Mouse (Mus musculus) liver, embryonic 13.5 days (tissue): ENCODE results near the gene Muc1. TPM values are rescaled to one million over a fixed set of nuclear protein-coding genes. Genes with fewer than 3 reads are reported as not detected.
A peak's percentile ranks its signal among the peaks of the same experiment; 100 is the strongest.

Source experiments
- ATAC-seq: fragments of 200-750 bp; cut with Nextera tagmentation; 2 replicates; pipeline ENCODE4 v1.8.0; 2017; ENCODE audit warnings: low read depth, mild to moderate bottlenecking, moderate number of reproducible peaks, moderate library complexity
- DNase-seq: peaks from one replicate; pipeline ENCODE4 v3.0.0; 2022
- H3K27ac ChIP-seq: fragments of 300-500 bp; sonication (generic); 2 replicates; pipeline ENCODE4 v1.5.1; 2015; ENCODE audit warnings: moderate library complexity, mild to moderate bottlenecking, inconsistent platforms
- H3K27me3 ChIP-seq: fragments of 300-500 bp; sonication (generic); 2 replicates; pipeline ENCODE4 v1.6.1; 2015; ENCODE audit warnings: mild to moderate bottlenecking, inconsistent platforms
- H3K36me3 ChIP-seq: fragments of 300-500 bp; sonication (generic); 2 replicates; pipeline ENCODE4 v1.6.1; 2015; ENCODE audit warnings: mild to moderate bottlenecking, inconsistent platforms
- H3K4me1 ChIP-seq: fragments of 300-500 bp; sonication (generic); replicated peaks from 2 replicates; pipeline ENCODE4 v1.6.1; 2015; ENCODE audit warnings: inconsistent platforms
- H3K4me2 ChIP-seq: fragments of 300-500 bp; sonication (generic); 2 replicates; pipeline ENCODE4 v1.6.1; 2015; ENCODE audit warnings: inconsistent platforms, mild to moderate bottlenecking, moderate library complexity
- H3K4me3 ChIP-seq: fragments of 300-500 bp; sonication (generic); replicated peaks from 2 replicates; pipeline ENCODE4 v1.5.1; 2015; ENCODE audit warnings: mild to moderate bottlenecking, inconsistent platforms
- H3K9ac ChIP-seq: fragments of 300-500 bp; sonication (generic); 2 replicates; pipeline ENCODE4 v1.6.1; 2015; ENCODE audit warnings: mild to moderate bottlenecking, inconsistent platforms
- H3K9me3 ChIP-seq: fragments of 300-500 bp; sonication (generic); replicated peaks from 2 replicates; pipeline ENCODE4 v1.6.1; 2016; ENCODE audit warnings: inconsistent platforms
- WGBS: fragments of 180-500 bp; shearing (Covaris S2); methylation state at CpG from one replicate; pipeline ENCODE4 v1.1.7; 2015; ENCODE audit not compliant: insufficient replicate concordance; 5-methylcytosine and 5-hydroxymethylcytosine counted together
- polyA plus RNA-seq: library from polyadenylated mRNA; unstranded; fragments of >200 nt; fragmentation: Nextera tagmentation; extraction: Ambion mirVana; gene quantifications from 2 replicates; pipeline ENCODE4 v1.2.1, GENCODE M21; 2015

Muc1 gene
- polyA plus RNA-seq, 1 experiment from 2014 or later: 0.14 TPM

- H3K4me2 ChIP-seq: no peak overlapping the region
- H3K9ac ChIP-seq: no peak overlapping the region
- H3K36me3 ChIP-seq: no peaks in the 10 kb centered on the region
- ATAC-seq (no peak), DNase-seq (no peak)
- H3K9me3 ChIP-seq: no peaks in the 10 kb centered on the region
- H3K4me3 ChIP-seq: no peak overlapping the region
- 31% methylated on average over 4 of the region's 4 CpGs for WGBS
- H3K27me3 ChIP-seq: peaks cover 86% of the 10 kb centered on the region
- no peak overlapping the region for H3K27ac ChIP-seq
- peaks cover 27% of the 10 kb centered on the region for H3K4me1 ChIP-seq
Measured at GRCm38 (mm10) chr3:89225918-89226317, 2.9 kb upstream of the Muc1 start.

- 51% methylated on average over 11 of the region's 11 CpGs for WGBS
- Histone ChIP-seq H3K9ac (no peak overlapping the region), H3K36me3 (no peaks in the 10 kb centered on the region), H3K4me3 (no peak overlapping the region), H3K4me1 (peaks cover 27% of the 10 kb centered on the region), H3K27ac (no peak overlapping the region), H3K4me2 (no peak overlapping the region), H3K9me3 (no peaks in the 10 kb centered on the region), H3K27me3 (peaks cover 86% of the 10 kb centered on the region)
- no peak for ATAC-seq
- no peak for DNase-seq
Measured at GRCm38 (mm10) chr3:89226361-89226760, 2.5 kb upstream of the Muc1 start.

GRCm38 (mm10) chr3:89226900-89227299, 2.0 kb upstream of the Muc1 start, which contains the start of gene Mtx1:
Mtx1 (minus strand) TSS chr3:89227088.
- Histone ChIP-seq H3K4me3 (peak within 1 kb of the TSS; percentile 51), H3K36me3 (no peaks in the 10 kb centered on the region), H3K9me3 (no peaks in the 10 kb centered on the region), H3K27ac (no peak within 1 kb of the TSS), H3K4me1 (peaks cover 27% of the 10 kb centered on the region), H3K4me2 (peak within 1 kb of the TSS; percentile 61), H3K9ac (peak within 1 kb of the TSS; percentile 26; the same call in 1 of the 2 replicates), H3K27me3 (peaks cover 89% of the 10 kb centered on the region)
- ATAC-seq (no peak), DNase-seq (no peak)
- WGBS: 11% methylated on average over 21 of the region's 21 CpGs

- peak; percentile 45; the same call in 1 of the 2 replicates for ATAC-seq
- no peaks in the 10 kb centered on the region for H3K36me3 ChIP-seq
- peaks cover 91% of the 10 kb centered on the region for H3K27me3 ChIP-seq
- peak overlapping the region; percentile 61 for H3K4me2 ChIP-seq
- no peak overlapping the region for H3K27ac ChIP-seq
- peak; percentile 37 for DNase-seq
- H3K4me3 ChIP-seq: peak overlapping the region; percentile 51
- H3K9ac ChIP-seq: peak overlapping the region; percentile 26; the same call in 1 of the 2 replicates
- 7% methylated on average over 41 of the region's 41 CpGs for WGBS
- peaks cover 27% of the 10 kb centered on the region for H3K4me1 ChIP-seq
- no peaks in the 10 kb centered on the region for H3K9me3 ChIP-seq
Measured at GRCm38 (mm10) chr3:89227307-89228179, 1.3 kb upstream of the Muc1 start.

GRCm38 (mm10) chr3:89228180-89228549, 692 bp upstream of the Muc1 start:
- H3K9me3 ChIP-seq: no peaks in the 10 kb centered on the region
- 0% methylated on average over 20 of the region's 20 CpGs for WGBS
- peaks cover 88% of the 10 kb centered on the region for H3K27me3 ChIP-seq
- H3K36me3 ChIP-seq: no peaks in the 10 kb centered on the region
- H3K4me1 ChIP-seq: peaks cover 27% of the 10 kb centered on the region
- H3K4me2 ChIP-seq: peak overlapping the region; percentile 61
- peak; percentile 75 for DNase-seq
- peak; percentile 49 for ATAC-seq
- H3K4me3 ChIP-seq: peak overlapping the region; percentile 51
- H3K27ac ChIP-seq: no peak overlapping the region
- H3K9ac ChIP-seq: 0 out of 2 replicates have a peak overlapping the region, but pooled peaks have one; percentile 26

- no peak for ATAC-seq
- WGBS: 74% methylated on average over 4 of the region's 4 CpGs
- no peak for DNase-seq
- Histone ChIP-seq H3K27me3 (peaks cover 77% of the 10 kb centered on the region), H3K4me1 (peaks cover 33% of the 10 kb centered on the region), H3K36me3 (no peaks in the 10 kb centered on the region), H3K4me2 (no peak overlapping the region), H3K27ac (no peak overlapping the region), H3K4me3 (no peak overlapping the region), H3K9me3 (no peaks in the 10 kb centered on the region), H3K9ac (no peak overlapping the region)
Measured at GRCm38 (mm10) chr3:89229276-89229675, 419 bp downstream of the Muc1 start.

- ATAC-seq (no peak), DNase-seq (no peak)
- Histone ChIP-seq H3K27ac (no peak overlapping the region), H3K36me3 (no peaks in the 10 kb centered on the region), H3K4me2 (no peak overlapping the region), H3K4me3 (no peak overlapping the region), H3K27me3 (peaks cover 68% of the 10 kb centered on the region), H3K9me3 (no peaks in the 10 kb centered on the region), H3K4me1 (peaks cover 33% of the 10 kb centered on the region), H3K9ac (no peak overlapping the region)
- 48% methylated on average over 2 of the region's 2 CpGs for WGBS
Measured at GRCm38 (mm10) chr3:89230561-89230960, 1.7 kb downstream of the Muc1 start.

- Histone ChIP-seq H3K4me2 (no peak overlapping the region), H3K27ac (no peak overlapping the region), H3K27me3 (peaks cover 68% of the 10 kb centered on the region), H3K4me3 (no peak overlapping the region), H3K9me3 (no peaks in the 10 kb centered on the region), H3K9ac (no peak overlapping the region), H3K4me1 (peaks cover 33% of the 10 kb centered on the region), H3K36me3 (no peaks in the 10 kb centered on the region)
- 22% methylated on average over 7 of the region's 7 CpGs for WGBS
- DNase-seq: no peak
- ATAC-seq: no peak
Measured at GRCm38 (mm10) chr3:89231345-89231744, 2.5 kb downstream of the Muc1 start.

GRCm38 (mm10) chr3:89231772-89232275, 3.0 kb downstream of the Muc1 start:
- H3K4me1 ChIP-seq: peaks cover 28% of the 10 kb centered on the region
- WGBS: 64% methylated on average over 16 of the region's 16 CpGs
- no peak for ATAC-seq
- H3K27ac ChIP-seq: no peak overlapping the region
- peaks cover 66% of the 10 kb centered on the region for H3K27me3 ChIP-seq
- no peak overlapping the region for H3K4me3 ChIP-seq
- no peak overlapping the region for H3K4me2 ChIP-seq
- H3K9me3 ChIP-seq: no peaks in the 10 kb centered on the region
- H3K36me3 ChIP-seq: no peaks in the 10 kb centered on the region
- H3K9ac ChIP-seq: no peak overlapping the region
- no peak for DNase-seq

- Histone ChIP-seq H3K9me3 (no peaks in the 10 kb centered on the region), H3K4me3 (no peak overlapping the region), H3K27ac (no peak overlapping the region), H3K4me2 (no peak overlapping the region), H3K9ac (no peak overlapping the region), H3K27me3 (peaks cover 61% of the 10 kb centered on the region), H3K4me1 (peaks cover 20% of the 10 kb centered on the region), H3K36me3 (no peaks in the 10 kb centered on the region)
- no peak for DNase-seq
- WGBS: 61% methylated on average over 3 of the region's 6 CpGs
- ATAC-seq: no peak
Measured at GRCm38 (mm10) chr3:89232614-89233013, 3.8 kb downstream of the Muc1 start.

GRCm38 (mm10) chr3:89233562-89234110, 4.8 kb downstream of the Muc1 start:
- peaks cover 12% of the 10 kb centered on the region for H3K4me1 ChIP-seq
- H3K9me3 ChIP-seq: no peaks in the 10 kb centered on the region
- no peak overlapping the region for H3K27ac ChIP-seq
- DNase-seq (no peak), ATAC-seq (no peak)
- H3K27me3 ChIP-seq: peaks cover 63% of the 10 kb centered on the region
- 44% methylated on average over 14 of the region's 14 CpGs for WGBS
- no peak overlapping the region for H3K9ac ChIP-seq
- H3K4me2 ChIP-seq: no peak overlapping the region
- no peaks in the 10 kb centered on the region for H3K36me3 ChIP-seq
- no peak overlapping the region for H3K4me3 ChIP-seq
